Mouse (Mus musculus) hindbrain, embryonic 11.5 days (tissue): ENCODE results near the gene Zfp750. TPM values are rescaled to one million over a fixed set of nuclear protein-coding genes. Genes with fewer than 3 reads are reported as not detected.

Experiments
- ATAC-seq: fragments of 200-750 bp; cut with Nextera tagmentation; 2 replicates; pipeline ENCODE4 v1.8.0; 2017; ENCODE audit warnings: mild to moderate bottlenecking, moderate TSS enrichment, moderate library complexity; ENCODE audit not compliant: low FRiP score
- DNase-seq: peaks from one replicate; pipeline ENCODE4 v3.0.0-alpha.2; 2015; ENCODE audit warnings: low spot score
- H3K27ac ChIP-seq: fragments of 300-500 bp; sonication (generic); 2 replicates; pipeline ENCODE4 v1.5.1; 2014; ENCODE audit warnings: mild to moderate bottlenecking, low read depth, low read length
- H3K27me3 ChIP-seq: fragments of 300-500 bp; sonication (generic); 2 replicates; pipeline ENCODE4 v1.6.1; 2014; ENCODE audit warnings: mild to moderate bottlenecking, low read length, moderate library complexity, mixed read lengths; ENCODE audit not compliant: control insufficient read depth, insufficient read depth
- H3K36me3 ChIP-seq: fragments of 300-500 bp; sonication (generic); 2 replicates; pipeline ENCODE4 v1.6.1; 2014; ENCODE audit warnings: mild to moderate bottlenecking, low read length, moderate library complexity, mixed read lengths; ENCODE audit not compliant: control insufficient read depth, insufficient read depth
- H3K4me1 ChIP-seq: fragments of 300-500 bp; sonication (generic); replicated peaks from 2 replicates; pipeline ENCODE4 v1.6.1; 2014; ENCODE audit warnings: low read length, mixed read lengths; ENCODE audit not compliant: control insufficient read depth, insufficient read depth
- H3K4me2 ChIP-seq: fragments of 300-500 bp; sonication (generic); replicated peaks from 2 replicates; pipeline ENCODE4 v1.6.1; 2014; ENCODE audit warnings: mild to moderate bottlenecking, low read depth, low read length
- H3K4me3 ChIP-seq: fragments of 300-500 bp; sonication (generic); 2 replicates; pipeline ENCODE4 v1.5.1; 2014; ENCODE audit warnings: low read depth, low read length
- H3K9ac ChIP-seq: fragments of 300-500 bp; sonication (generic); 2 replicates; pipeline ENCODE4 v1.6.1; 2014; ENCODE audit warnings: low read depth, low read length
- H3K9me3 ChIP-seq: fragments of 300-500 bp; sonication (generic); 2 replicates; pipeline ENCODE4 v1.6.1; 2016; ENCODE audit warnings: low read length; ENCODE audit not compliant: control insufficient read depth
- WGBS: fragments of 180-500 bp; shearing (Covaris S2); extraction: QIAGEN DNeasy Blood & Tissue Kit; methylation state at CpG from one replicate; pipeline ENCODE4 v1.1.7; 2014; 5-methylcytosine and 5-hydroxymethylcytosine counted together
- polyA plus RNA-seq: library from polyadenylated mRNA; unstranded; fragments of >200 nt; fragmentation: Nextera tagmentation; extraction: Ambion mirVana; gene quantifications from 2 replicates; pipeline ENCODE4 v1.2.1, GENCODE M21; 2014

Gene Zfp750
- polyA plus RNA-seq, 1 experiment from 2014 or later = 0.79 TPM

DNA sequence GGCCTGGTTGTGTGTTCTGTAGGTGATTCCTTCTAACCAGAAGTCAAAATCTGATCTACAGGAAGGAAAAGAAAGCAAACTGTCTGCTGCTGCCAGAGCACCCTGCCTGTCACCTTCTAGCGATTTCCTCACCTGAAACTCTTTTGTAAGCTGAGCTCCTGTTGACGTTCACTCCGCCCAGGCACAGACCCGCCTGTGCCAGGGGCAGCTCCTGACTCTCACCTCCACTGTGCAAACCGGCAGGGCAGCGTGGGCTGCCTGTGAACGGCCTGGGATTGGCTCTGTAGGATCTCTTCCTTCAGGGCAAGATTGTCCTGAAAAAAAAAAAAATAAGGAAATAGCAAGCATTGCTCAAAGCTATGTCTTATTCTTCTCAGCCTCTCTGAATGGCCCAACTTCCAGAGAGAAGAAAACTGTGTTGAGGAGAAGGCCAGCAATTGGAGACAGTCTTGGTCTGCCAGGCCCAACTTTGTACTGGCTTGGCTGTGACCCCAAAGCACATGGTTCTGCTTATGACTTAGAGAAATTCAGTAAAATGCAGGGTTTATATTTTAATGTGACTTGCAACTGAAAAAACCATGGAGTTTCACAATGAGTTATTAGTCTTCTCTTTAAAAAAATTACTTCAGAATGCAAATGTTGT lies 25.7 kb upstream of the Zfp750 start:
- Histone ChIP-seq H3K4me3 (no peak overlapping the region), H3K9ac (no peak overlapping the region), H3K4me2 (no peak overlapping the region), H3K4me1 (peaks cover 5% of the 10 kb centered on the region; the same call in 1 of the 2 replicates), H3K27me3 (no peaks in the 10 kb centered on the region), H3K36me3 (no peaks in the 10 kb centered on the region), H3K9me3 (no peaks in the 10 kb centered on the region), H3K27ac (no peak overlapping the region)
- ATAC-seq (no peak), DNase-seq (no peak)
- 69% methylated on average over 7 of the region's 7 CpGs for WGBS

DNA sequence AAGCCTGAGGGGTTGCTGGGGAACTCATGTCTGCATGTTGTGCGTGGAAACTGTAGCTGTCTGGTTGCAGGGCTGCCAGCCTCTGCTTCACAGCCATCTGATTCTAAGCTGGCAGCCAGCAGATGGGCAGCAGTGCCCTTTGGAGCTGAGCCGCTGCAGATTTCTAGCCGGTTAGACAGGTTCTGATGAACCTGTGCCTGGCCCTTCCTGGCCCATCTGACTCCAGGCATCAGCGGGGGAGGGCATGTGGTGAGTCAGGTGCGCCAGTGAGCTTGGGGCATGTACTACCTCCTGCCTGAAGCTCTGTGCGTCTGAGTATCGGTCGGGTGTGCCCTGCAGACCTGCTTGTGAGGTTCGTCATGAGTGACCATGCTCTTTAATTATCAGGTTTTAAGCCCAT lies 24.8 kb upstream of the Zfp750 start:
- Histone ChIP-seq H3K9me3 (no peaks in the 10 kb centered on the region), H3K27me3 (no peaks in the 10 kb centered on the region), H3K27ac (no peak overlapping the region), H3K36me3 (no peaks in the 10 kb centered on the region), H3K9ac (no peak overlapping the region), H3K4me3 (no peak overlapping the region), H3K4me1 (no peaks in the 10 kb centered on the region), H3K4me2 (no peak overlapping the region)
- WGBS = 85% methylated on average over 9 of the region's 9 CpGs
- DNase-seq (no peak), ATAC-seq (no peak)

DNA sequence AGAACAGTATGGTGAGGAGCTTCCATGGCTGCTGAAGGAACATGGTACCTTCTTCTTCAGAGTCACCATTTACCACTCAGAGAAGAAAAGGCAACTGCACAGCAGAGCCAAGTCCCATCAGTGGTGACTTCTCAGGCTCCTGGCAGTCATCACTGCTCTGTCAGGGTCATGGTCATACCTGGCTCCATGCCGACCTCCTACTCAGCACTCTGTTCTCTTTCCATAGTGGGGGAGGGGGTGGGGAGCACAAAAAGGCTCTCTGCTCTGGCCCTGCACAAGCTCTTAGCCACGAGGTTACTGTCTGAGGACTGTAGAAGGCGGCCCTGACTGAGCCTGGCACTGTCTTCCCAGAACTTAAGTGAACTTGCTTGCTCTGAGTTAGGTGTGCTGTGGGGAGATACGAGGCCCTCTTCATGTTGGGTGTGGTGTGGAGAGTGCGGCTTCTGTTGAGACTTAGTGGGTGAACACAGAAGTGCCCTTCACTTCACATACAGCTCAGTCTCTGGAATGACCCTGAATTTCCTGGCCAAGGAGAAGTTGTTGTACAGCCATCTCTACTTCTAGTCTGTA lies 24.2 kb upstream of the Zfp750 start:
- ATAC-seq = no peak
- 93% methylated on average over 5 of the region's 5 CpGs for WGBS

DNA sequence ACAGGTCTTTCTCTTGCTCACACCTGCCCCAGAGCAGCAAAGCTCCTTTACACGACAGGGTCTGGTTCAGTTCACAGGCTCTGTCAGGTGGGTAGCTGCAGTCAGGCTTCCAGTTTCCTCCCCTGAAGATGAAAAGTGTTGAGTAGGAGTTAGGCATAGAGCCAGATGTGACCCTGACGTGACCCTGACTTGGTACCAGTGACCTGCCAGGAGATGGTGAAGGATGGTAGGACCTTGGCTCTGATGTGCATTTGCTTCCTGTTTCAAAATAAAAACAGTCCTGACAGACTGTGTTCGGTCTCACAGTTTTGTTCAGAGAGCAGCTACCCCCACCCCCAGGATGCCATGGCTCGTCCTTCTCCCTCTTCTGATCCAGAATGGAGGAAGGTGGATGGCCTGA lies 23.3 kb upstream of the Zfp750 start:
- no peak overlapping the region for H3K4me2 ChIP-seq
- H3K36me3 ChIP-seq = no peaks in the 10 kb centered on the region
- H3K27me3 ChIP-seq = no peaks in the 10 kb centered on the region
- ATAC-seq = no peak
- H3K9me3 ChIP-seq = no peaks in the 10 kb centered on the region
- no peak overlapping the region for H3K9ac ChIP-seq
- 83% methylated on average over 4 of the region's 4 CpGs for WGBS
- no peak overlapping the region for H3K27ac ChIP-seq
- no peak for DNase-seq
- no peak overlapping the region for H3K4me3 ChIP-seq
- no peaks in the 10 kb centered on the region for H3K4me1 ChIP-seq

More for the DNA sequence above, 24.2 kb upstream of the Zfp750 start:
- Histone ChIP-seq H3K9ac (no peak overlapping the region), H3K27me3 (no peaks in the 10 kb centered on the region), H3K27ac (no peak overlapping the region), H3K4me2 (no peak overlapping the region), H3K36me3 (no peaks in the 10 kb centered on the region), H3K4me1 (no peaks in the 10 kb centered on the region), H3K4me3 (no peak overlapping the region), H3K9me3 (no peaks in the 10 kb centered on the region)
- no peak for DNase-seq

DNA sequence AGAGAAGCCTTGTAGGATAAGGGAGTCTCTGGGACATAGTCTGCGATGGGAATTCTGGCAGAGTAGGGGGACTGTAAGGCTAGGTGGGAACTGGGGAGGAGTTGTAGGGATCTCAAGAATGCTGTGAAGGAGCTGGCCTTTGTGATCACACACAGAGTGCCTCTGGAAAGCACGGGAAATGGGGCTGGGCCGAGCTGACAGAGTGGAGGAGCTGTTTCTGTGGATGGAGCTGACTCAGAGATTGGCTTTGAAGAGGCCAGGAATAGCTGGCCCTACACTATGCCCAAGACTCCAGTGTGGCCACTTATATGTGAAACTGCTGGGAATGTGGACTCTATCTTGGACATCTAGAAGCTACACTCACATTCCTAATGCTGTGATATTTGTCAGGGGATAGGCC lies 17.4 kb upstream of the Zfp750 start:
- ATAC-seq (no peak), DNase-seq (no peak)
- H3K36me3 ChIP-seq = no peaks in the 10 kb centered on the region
- 40% methylated on average over 3 of the region's 3 CpGs for WGBS
- no peak overlapping the region for H3K9ac ChIP-seq
- H3K27me3 ChIP-seq = no peaks in the 10 kb centered on the region
- no peak overlapping the region for H3K27ac ChIP-seq
- no peaks in the 10 kb centered on the region for H3K9me3 ChIP-seq
- H3K4me1 ChIP-seq = no peaks in the 10 kb centered on the region
- H3K4me2 ChIP-seq = no peak overlapping the region
- no peak overlapping the region for H3K4me3 ChIP-seq

DNA sequence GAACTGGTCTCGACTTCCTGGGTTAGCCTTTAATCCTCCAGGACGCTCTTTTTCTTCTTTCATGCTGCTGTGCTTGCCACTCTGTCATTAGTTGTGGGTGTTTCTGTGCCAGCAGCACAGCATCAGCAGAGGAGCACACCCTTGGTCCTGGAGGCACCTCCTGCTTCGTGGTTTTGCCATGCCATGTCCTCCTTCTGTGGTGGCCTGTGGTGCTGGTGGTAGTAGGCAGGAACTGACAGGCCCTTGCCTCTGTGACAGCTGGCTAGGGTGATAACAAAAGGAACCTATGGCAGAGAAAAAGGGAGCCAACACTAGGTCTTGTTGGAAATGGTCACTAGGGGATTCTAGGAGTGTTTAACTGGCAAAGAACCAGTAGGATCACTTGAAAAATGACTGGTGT lies 10.6 kb upstream of the Zfp750 start:
- H3K4me2 ChIP-seq = no peak overlapping the region
- H3K4me3 ChIP-seq = no peak overlapping the region
- no peaks in the 10 kb centered on the region for H3K9me3 ChIP-seq
- no peaks in the 10 kb centered on the region for H3K36me3 ChIP-seq
- ATAC-seq (no peak), DNase-seq (no peak)
- no peaks in the 10 kb centered on the region for H3K27me3 ChIP-seq
- H3K9ac ChIP-seq = no peak overlapping the region
- no peaks in the 10 kb centered on the region for H3K4me1 ChIP-seq
- no peak overlapping the region for H3K27ac ChIP-seq
- WGBS = 83% methylated on average over 3 of the region's 3 CpGs

DNA sequence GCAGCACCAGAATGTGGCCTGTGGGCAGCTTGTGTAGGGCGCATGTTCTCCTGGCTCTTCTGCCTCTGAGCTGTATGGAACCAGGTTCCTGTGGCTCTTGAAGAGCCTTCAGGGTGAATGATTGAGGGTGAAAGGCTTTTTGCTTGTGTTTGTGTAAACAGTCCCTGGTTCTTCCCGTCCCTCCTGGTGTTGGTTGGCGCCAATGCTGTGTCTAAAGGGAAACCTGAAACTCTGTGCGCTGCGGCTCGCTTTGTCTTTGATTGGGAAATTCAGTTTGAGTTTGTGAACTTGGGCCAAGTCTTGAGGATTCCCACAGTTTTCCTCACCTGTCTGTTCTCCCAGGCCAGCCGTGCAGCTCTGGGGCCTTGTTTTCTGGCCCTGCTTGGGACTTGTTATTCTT lies 5.1 kb upstream of the Zfp750 start:
- Histone ChIP-seq H3K4me1 (no peaks in the 10 kb centered on the region), H3K4me2 (no peak overlapping the region), H3K27ac (no peak overlapping the region), H3K36me3 (no peaks in the 10 kb centered on the region), H3K27me3 (no peaks in the 10 kb centered on the region), H3K4me3 (no peak overlapping the region), H3K9me3 (no peaks in the 10 kb centered on the region), H3K9ac (no peak overlapping the region)
- no peak for DNase-seq
- no peak for ATAC-seq
- WGBS = 94% methylated on average over 7 of the region's 7 CpGs

DNA sequence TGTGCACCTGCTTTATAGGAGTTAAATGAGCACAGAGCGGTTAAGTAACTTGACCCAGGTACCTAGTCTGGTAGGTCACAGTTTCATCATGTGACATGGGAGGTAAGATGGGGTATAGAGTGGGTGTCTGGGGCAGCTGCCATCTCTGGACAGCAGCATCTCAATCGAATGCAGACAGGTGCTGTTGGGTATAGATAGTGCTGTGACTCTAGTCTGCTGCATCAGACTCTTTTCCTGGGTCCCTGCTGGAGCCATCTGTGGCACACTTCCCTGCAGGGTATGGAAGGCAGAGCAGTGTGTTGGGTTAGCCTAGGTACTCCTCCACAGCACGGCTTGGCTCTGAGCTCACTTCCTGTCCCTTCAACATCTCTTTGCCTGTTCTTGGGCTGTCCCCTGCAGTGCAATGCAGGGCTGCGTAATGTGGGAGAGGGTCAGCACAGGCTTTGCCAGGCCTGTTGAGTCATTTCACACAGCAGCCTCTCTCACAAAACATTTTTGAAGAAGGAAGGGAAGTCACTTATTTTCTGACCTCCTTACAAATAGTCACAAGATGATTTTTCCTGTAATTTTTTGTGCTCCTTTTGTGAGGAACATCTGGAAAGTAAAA lies 3.1 kb upstream of the Zfp750 start:
- Histone ChIP-seq H3K27me3 (no peaks in the 10 kb centered on the region), H3K4me2 (no peak overlapping the region), H3K9ac (no peak overlapping the region), H3K4me1 (no peaks in the 10 kb centered on the region), H3K9me3 (no peaks in the 10 kb centered on the region), H3K27ac (no peak overlapping the region), H3K36me3 (no peaks in the 10 kb centered on the region), H3K4me3 (no peak overlapping the region)
- ATAC-seq (no peak), DNase-seq (no peak)
- WGBS = 89% methylated on average over 4 of the region's 4 CpGs

DNA sequence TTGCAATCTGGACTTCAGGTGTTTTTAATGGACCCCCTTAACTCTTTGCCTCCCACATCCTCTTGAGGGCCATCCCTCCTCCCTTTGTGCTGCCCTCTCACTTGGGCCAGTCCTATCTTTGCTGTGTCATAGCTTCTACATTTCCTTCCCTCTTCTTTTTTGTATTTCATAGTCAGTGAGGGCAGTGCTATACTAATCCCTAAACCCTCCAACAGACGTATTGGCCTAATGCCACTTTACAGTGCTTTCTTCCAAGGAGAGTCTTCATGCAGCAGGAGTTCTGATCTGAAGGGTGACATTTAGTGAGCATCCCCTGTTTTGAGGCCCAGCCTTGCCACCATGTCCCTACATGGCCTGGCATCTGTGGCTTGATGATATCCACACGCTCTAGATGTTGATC lies 1.6 kb upstream of the Zfp750 start:
- Histone ChIP-seq H3K9me3 (no peaks in the 10 kb centered on the region), H3K4me1 (no peaks in the 10 kb centered on the region), H3K27me3 (no peaks in the 10 kb centered on the region), H3K4me3 (no peak overlapping the region), H3K4me2 (no peak overlapping the region), H3K36me3 (no peaks in the 10 kb centered on the region), H3K27ac (no peak overlapping the region), H3K9ac (no peak overlapping the region)
- 92% methylated on average over 2 of the region's 2 CpGs for WGBS
- DNase-seq (no peak), ATAC-seq (no peak)
